12 mouse cellular contexts compared by ENCODE assay signal in genomic region chr19:14506875-14507670, GRCm38 (mm10).
DNase-seq lines count a peak whose midpoint lies in the region; ATAC-seq and TF ChIP-seq lines count a peak whose summit lies in the region.
"Had no signal": no experiment of that assay in that cellular context is flagged by ENCODE, and none has a peak within 500 bp of the region (broad histone marks: within the 10 kb centered on the region; RNA-seq: fewer than 3 reads in every experiment).

No protein-coding gene starts in this region.

- no peak overlapping the region for H3K4me3 ChIP-seq in liver, adult 2 months (ENCODE audit: insufficient read depth, low read depth, low read length)
- no peak overlapping the region for H3K4me3 ChIP-seq in liver, embryonic 12.5 days
- H3K4me3 ChIP-seq in forebrain, embryonic 10.5 days: no peak overlapping the region
- no peak overlapping the region for H3K4me3 ChIP-seq in hindbrain, embryonic 14.5 days (replicated peaks; ENCODE audit: low read length)

- no peak overlapping the region for H3K4me2 ChIP-seq in liver, embryonic 12.5 days
- no peak overlapping the region for H3K4me2 ChIP-seq in hindbrain, embryonic 14.5 days (replicated peaks)

- ATAC-seq in liver, embryonic 12.5 days: no peak
- ATAC-seq in hindbrain, embryonic 14.5 days (ENCODE audit: low FRiP score): peak; percentile 37; the same call in 1 of the 2 replicates
- ATAC-seq: lung, postnatal 0 days had no signal

- H3K4me1 ChIP-seq in liver, adult 2 months (ENCODE audit: control insufficient read depth, insufficient read depth, low read length): peaks cover 19% of the 10 kb centered on the region
- peaks cover 8% of the 10 kb centered on the region; the same call in 1 of the 2 replicates for H3K4me1 ChIP-seq in liver, embryonic 12.5 days
- peaks cover 82% of the 10 kb centered on the region for H3K4me1 ChIP-seq in forebrain, embryonic 10.5 days
- peaks cover 52% of the 10 kb centered on the region for H3K4me1 ChIP-seq in hindbrain, embryonic 14.5 days (replicated peaks; ENCODE audit: control insufficient read depth, insufficient read depth, low read length)

- H3K27ac ChIP-seq in liver, adult 2 months (replicated peaks; ENCODE audit: insufficient read depth, low read depth, low read length): no peak overlapping the region
- H3K27ac ChIP-seq in liver, embryonic 12.5 days: no peak overlapping the region
- 0 out of 2 replicates have a peak overlapping the region, but pooled peaks have one; percentile 20 for H3K27ac ChIP-seq in forebrain, embryonic 10.5 days
- H3K27ac ChIP-seq in hindbrain, embryonic 14.5 days: peak overlapping the region; percentile 64

- DNase-seq in liver, adult 2 months (ENCODE audit: extremely low read depth, low read depth, low spot score): peak; percentile 25
- DNase-seq in forebrain, embryonic 10.5 days (ENCODE audit: extremely low spot score, low spot score): peak; percentile 72
- no peak for DNase-seq in hindbrain, embryonic 14.5 days (ENCODE audit: low spot score)
- DNase-seq in retina, postnatal 1 day: peak; percentile 66
- no peak for DNase-seq in cerebellum, adult 8-10 months
- DNase-seq in kidney, adult 11 months: no peak
- DNase-seq in layer of hippocampus, adult 9-10 months (ENCODE audit: low spot score): no peak
- DNase-seq: cerebellum, adult 9-11 months; gastrocnemius, postnatal 25 days; heart, postnatal 4 days had no signal

- no peak for TF ChIP-seq POLR2A in liver, adult 2 months (IDR thresholded peaks at IDR 0.05; ENCODE audit: extremely low read depth, insufficient read depth, low read length)

- WGBS in liver, adult 2 months: 78% methylated on average over 3 of the region's 3 CpGs
- 74% methylated on average over 3 of the region's 3 CpGs for WGBS in liver, embryonic 12.5 days (ENCODE audit: insufficient replicate concordance)
- WGBS in forebrain, embryonic 10.5 days: 30% methylated on average over 3 of the region's 3 CpGs
- WGBS in hindbrain, embryonic 14.5 days: 23% methylated on average over 3 of the region's 3 CpGs

- no peak overlapping the region for H3K9ac ChIP-seq in liver, adult 2 months (ENCODE audit: low read depth, low read length)
- no peak overlapping the region for H3K9ac ChIP-seq in liver, embryonic 12.5 days
- H3K9ac ChIP-seq in hindbrain, embryonic 14.5 days: no peak overlapping the region

- H3K27me3 ChIP-seq in liver, adult 2 months (ENCODE audit: control insufficient read depth, insufficient read depth, low read length): no peaks in the 10 kb centered on the region
- H3K27me3 ChIP-seq in liver, embryonic 12.5 days (replicated peaks): no peaks in the 10 kb centered on the region
- H3K27me3 ChIP-seq in forebrain, embryonic 10.5 days (ENCODE audit: poor library complexity, severe bottlenecking): peaks cover 72% of the 10 kb centered on the region
- H3K27me3 ChIP-seq in hindbrain, embryonic 14.5 days (ENCODE audit: control insufficient read depth, insufficient read depth, low read length): no peaks in the 10 kb centered on the region; the same call in 1 of the 2 replicates

- no peak for TF ChIP-seq CTCF in liver, adult 2 months (IDR thresholded peaks at IDR 0.05; ENCODE audit: low read depth, low read length)

- H3K9me3 ChIP-seq in liver, embryonic 12.5 days (replicated peaks): no peaks in the 10 kb centered on the region
- H3K9me3 ChIP-seq in forebrain, embryonic 10.5 days: no peaks in the 10 kb centered on the region
- H3K9me3 ChIP-seq in hindbrain, embryonic 14.5 days (ENCODE audit: control insufficient read depth, low read length): no peaks in the 10 kb centered on the region

- H3K36me3 ChIP-seq in liver, adult 2 months (ENCODE audit: control insufficient read depth, insufficient read depth, low read length): 0 out of 2 replicates have a peak, but pooled peaks cover 2% of the 10 kb centered on the region
- no peaks in the 10 kb centered on the region for H3K36me3 ChIP-seq in liver, embryonic 12.5 days
- peaks cover 21% of the 10 kb centered on the region for H3K36me3 ChIP-seq in forebrain, embryonic 10.5 days (replicated peaks)
- no peaks in the 10 kb centered on the region for H3K36me3 ChIP-seq in hindbrain, embryonic 14.5 days (replicated peaks; ENCODE audit: control insufficient read depth, insufficient read depth)

- 0 out of 2 replicates have a peak, but pooled peaks cover 4% of the 10 kb centered on the region for H3K79me2 ChIP-seq in liver, adult 2 months (ENCODE audit: control insufficient read depth, insufficient read depth, low read length)

Comparison
In these comparisons a context has a peak if more than half of its experiments do, and no peak if none do; other contexts are left out.
1. DNase-seq: peak in liver, adult 2 months (single experiment), forebrain, embryonic 10.5 days (single experiment) and retina, postnatal 1 day (single experiment); none in hindbrain, embryonic 14.5 days (single experiment), cerebellum, adult 8-10 months (single experiment), kidney, adult 11 months (single experiment) and layer of hippocampus, adult 9-10 months (single experiment).
2. H3K27ac ChIP-seq: peak in forebrain, embryonic 10.5 days (single experiment) and hindbrain, embryonic 14.5 days (single experiment); none in liver, adult 2 months (single experiment) and liver, embryonic 12.5 days (single experiment).